Mouse (Mus musculus) embryonic facial prominence, embryonic 14.5 days (tissue): ENCODE results near the gene Ramp3. TPM values are rescaled to one million over a fixed set of nuclear protein-coding genes. Genes with fewer than 3 reads are reported as not detected.

ENCODE experiments used
- ATAC-seq: fragments of 200-750 bp; cut with Nextera tagmentation; 2 replicates; pipeline ENCODE4 v1.8.0; 2017; ENCODE audit warnings: low read depth, moderate number of reproducible peaks, moderate TSS enrichment
- DNase-seq: peaks from one replicate; pipeline ENCODE4 v3.0.0-alpha.2; 2015; ENCODE audit warnings: low spot score
- H3K27ac ChIP-seq: fragments of 300-500 bp; sonication (generic); replicated peaks from 2 replicates; pipeline ENCODE4 v1.5.1; 2014; ENCODE audit warnings: low read depth, mild to moderate bottlenecking, low read length, moderate library complexity
- H3K27me3 ChIP-seq: fragments of 300-500 bp; sonication (generic); replicated peaks from 2 replicates; pipeline ENCODE4 v1.6.1; 2014; ENCODE audit warnings: low read length; ENCODE audit not compliant: control insufficient read depth, insufficient read depth
- H3K36me3 ChIP-seq: fragments of 300-500 bp; sonication (generic); 2 replicates; pipeline ENCODE4 v1.6.1; 2014; ENCODE audit warnings: low read length, mixed read lengths; ENCODE audit not compliant: control insufficient read depth, insufficient read depth
- H3K4me1 ChIP-seq: fragments of 300-500 bp; sonication (generic); 2 replicates; pipeline ENCODE4 v1.6.1; 2014; ENCODE audit warnings: antibody characterized with exemption, low read length; ENCODE audit not compliant: control insufficient read depth, insufficient read depth
- H3K4me2 ChIP-seq: fragments of 300-500 bp; sonication (generic); 2 replicates; pipeline ENCODE4 v1.6.1; 2014; ENCODE audit warnings: low read depth, mild to moderate bottlenecking, low read length, moderate library complexity, mixed read lengths
- H3K4me3 ChIP-seq: fragments of 300-500 bp; sonication (generic); 2 replicates; pipeline ENCODE4 v1.5.1; 2014; ENCODE audit warnings: low read depth, mild to moderate bottlenecking, low read length
- H3K9ac ChIP-seq: fragments of 300-500 bp; sonication (generic); 2 replicates; pipeline ENCODE4 v1.6.1; 2014; ENCODE audit warnings: low read depth, mild to moderate bottlenecking, low read length, moderate library complexity, mixed read lengths
- H3K9me3 ChIP-seq: fragments of 300-500 bp; sonication (generic); 2 replicates; pipeline ENCODE4 v1.6.1; 2016; ENCODE audit warnings: low read length; ENCODE audit not compliant: control insufficient read depth
- WGBS: fragments of 180-500 bp; shearing (Covaris S2); extraction: QIAGEN DNeasy Blood & Tissue Kit; methylation state at CpG from one replicate; pipeline ENCODE4 v1.1.7; 2014; 5-methylcytosine and 5-hydroxymethylcytosine counted together
- polyA plus RNA-seq: library from polyadenylated mRNA; unstranded; fragments of >200 nt; fragmentation: Nextera tagmentation; extraction: Ambion mirVana; gene quantifications from 2 replicates; pipeline ENCODE4 v1.2.1, GENCODE M21; 2014

The Ramp3 gene
- polyA plus RNA-seq, 1 experiment from 2014 or later, result 12.2 TPM

- peak; percentile 93 for DNase-seq
- Histone ChIP-seq H3K4me2 (no peak overlapping the region), H3K27ac (no peak overlapping the region), H3K4me3 (no peak overlapping the region), H3K36me3 (no peaks in the 10 kb centered on the region), H3K4me1 (no peaks in the 10 kb centered on the region), H3K9me3 (no peaks in the 10 kb centered on the region), H3K27me3 (peaks cover 2% of the 10 kb centered on the region; the same call in 1 of the 2 replicates), H3K9ac (no peak overlapping the region)
- ATAC-seq, result peak; percentile 69
- 2% methylated on average over 2 of the region's 2 CpGs for WGBS
Measured at GRCm38 (mm10) chr11:6654903-6655302, 3.4 kb upstream of the Ramp3 start.

DNA sequence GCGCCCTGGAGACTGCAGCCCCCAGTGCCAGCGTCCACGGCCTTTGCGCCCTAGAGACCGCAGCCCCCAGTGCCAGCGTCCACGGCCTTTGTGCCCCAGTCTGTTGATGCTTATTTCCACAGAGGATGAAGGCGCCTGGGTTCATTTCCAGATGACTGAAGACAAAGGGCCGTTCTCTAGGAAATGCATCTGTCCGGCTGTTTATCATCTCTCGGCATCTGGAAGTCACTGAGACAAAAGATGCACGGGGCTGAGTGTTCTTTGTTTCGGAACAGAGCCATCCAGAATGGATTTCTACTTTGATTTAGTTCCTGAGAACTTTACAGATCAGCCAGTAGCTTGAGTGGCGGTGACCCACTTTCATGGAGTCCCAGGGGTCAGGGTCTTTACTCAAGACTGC lies 2.9 kb downstream of the Ramp3 start:
- Histone ChIP-seq H3K4me2 (no peak overlapping the region), H3K4me1 (no peaks in the 10 kb centered on the region), H3K9ac (no peak overlapping the region), H3K4me3 (no peak overlapping the region), H3K9me3 (no peaks in the 10 kb centered on the region), H3K36me3 (no peaks in the 10 kb centered on the region), H3K27ac (no peak overlapping the region), H3K27me3 (no peaks in the 10 kb centered on the region)
- ATAC-seq (no peak), DNase-seq (no peak)
- WGBS, result 71% methylated on average over 14 of the region's 14 CpGs

GRCm38 (mm10) chr11:6666634-6667033 lies 8.3 kb downstream of the Ramp3 start:
- Histone ChIP-seq H3K27me3 (no peaks in the 10 kb centered on the region), H3K9me3 (no peaks in the 10 kb centered on the region), H3K4me2 (no peak overlapping the region), H3K36me3 (no peaks in the 10 kb centered on the region), H3K4me1 (no peaks in the 10 kb centered on the region), H3K27ac (no peak overlapping the region), H3K4me3 (no peak overlapping the region), H3K9ac (no peak overlapping the region)
- DNase-seq (no peak), ATAC-seq (no peak)
- WGBS, result 75% methylated on average over 2 of the region's 2 CpGs

DNA sequence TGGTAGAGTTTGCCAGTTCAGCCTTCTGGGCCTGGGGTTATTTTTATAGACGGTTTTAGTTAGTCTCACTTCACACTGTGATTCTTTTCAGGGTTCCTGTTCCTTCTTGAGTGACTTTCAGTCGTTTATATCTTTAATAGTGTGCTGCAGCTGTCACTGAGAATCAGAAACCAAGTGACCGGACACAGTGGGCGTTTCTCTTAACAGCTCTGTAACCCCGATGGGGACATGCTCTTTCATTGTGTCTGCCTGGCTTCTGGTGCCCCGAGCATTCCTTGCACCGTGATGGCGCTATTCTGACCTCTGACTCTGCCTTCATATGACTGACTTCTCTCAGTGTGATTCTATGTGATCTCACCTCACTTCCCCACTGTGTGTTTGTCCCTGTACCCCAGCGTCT lies 10.7 kb downstream of the Ramp3 start:
- H3K4me3 ChIP-seq, result no peak overlapping the region
- no peak overlapping the region for H3K9ac ChIP-seq
- no peak overlapping the region for H3K4me2 ChIP-seq
- H3K9me3 ChIP-seq, result no peaks in the 10 kb centered on the region
- H3K36me3 ChIP-seq, result no peaks in the 10 kb centered on the region
- ATAC-seq (no peak), DNase-seq (no peak)
- H3K27me3 ChIP-seq, result no peaks in the 10 kb centered on the region
- no peak overlapping the region for H3K27ac ChIP-seq
- no peaks in the 10 kb centered on the region for H3K4me1 ChIP-seq
- WGBS, result 33% methylated on average over 9 of the region's 9 CpGs

GRCm38 (mm10) chr11:6670044-6670443 lies 11.7 kb downstream of the Ramp3 start:
- H3K27ac ChIP-seq, result no peak overlapping the region
- no peak overlapping the region for H3K4me2 ChIP-seq
- no peak overlapping the region for H3K4me3 ChIP-seq
- H3K9me3 ChIP-seq, result no peaks in the 10 kb centered on the region
- no peak for DNase-seq
- no peaks in the 10 kb centered on the region for H3K36me3 ChIP-seq
- no peak for ATAC-seq
- H3K27me3 ChIP-seq, result no peaks in the 10 kb centered on the region
- H3K4me1 ChIP-seq, result no peaks in the 10 kb centered on the region
- no peak overlapping the region for H3K9ac ChIP-seq
- 49% methylated on average over 2 of the region's 2 CpGs for WGBS

DNA sequence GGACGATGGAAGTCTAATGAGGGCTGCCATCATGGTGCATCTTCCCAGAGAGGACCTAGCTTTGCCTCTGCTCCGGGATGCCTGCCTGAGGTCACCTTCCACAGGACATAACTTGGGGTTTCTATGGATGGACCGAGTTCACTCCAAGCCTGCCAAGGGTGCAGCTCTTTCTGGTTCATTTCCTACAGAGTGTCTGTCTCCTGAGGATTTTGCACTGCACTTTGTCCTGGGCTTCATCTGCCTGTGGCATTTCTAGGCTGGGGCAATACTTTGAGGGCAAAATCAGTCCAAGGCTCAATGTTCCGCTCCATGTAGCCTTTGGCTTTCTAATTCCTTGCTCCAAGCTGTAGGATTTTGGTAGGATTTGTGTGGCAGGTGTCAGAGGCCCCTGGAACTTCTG lies 12.5 kb downstream of the Ramp3 start:
- no peaks in the 10 kb centered on the region for H3K4me1 ChIP-seq
- 87% methylated on average over 4 of the region's 4 CpGs for WGBS
- no peak overlapping the region for H3K4me3 ChIP-seq
- DNase-seq (no peak), ATAC-seq (no peak)
- H3K27me3 ChIP-seq, result no peaks in the 10 kb centered on the region
- no peaks in the 10 kb centered on the region for H3K36me3 ChIP-seq
- H3K27ac ChIP-seq, result no peak overlapping the region
- H3K4me2 ChIP-seq, result no peak overlapping the region
- H3K9ac ChIP-seq, result no peak overlapping the region
- H3K9me3 ChIP-seq, result no peaks in the 10 kb centered on the region

DNA sequence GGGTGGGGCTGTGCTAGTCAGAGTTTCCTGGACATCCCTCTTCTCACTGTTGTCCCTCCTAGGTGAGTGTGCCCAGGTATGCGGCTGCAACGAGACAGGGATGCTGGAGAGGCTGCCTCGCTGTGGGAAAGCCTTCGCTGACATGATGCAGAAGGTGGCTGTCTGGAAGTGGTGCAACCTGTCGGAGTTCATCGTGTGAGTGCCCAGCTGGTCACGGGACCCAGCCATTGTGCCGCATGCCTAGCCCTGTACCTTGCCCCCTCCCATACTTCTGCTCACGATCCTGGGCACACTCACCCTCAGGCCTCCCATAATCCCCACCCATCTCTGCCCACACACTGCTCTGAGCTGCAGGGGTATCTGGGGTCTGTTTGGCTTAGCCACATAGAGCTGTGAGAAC lies 16.4 kb downstream of the Ramp3 start:
- H3K9me3 ChIP-seq, result no peaks in the 10 kb centered on the region
- H3K4me2 ChIP-seq, result no peak overlapping the region
- WGBS, result 88% methylated on average over 9 of the region's 9 CpGs
- H3K27ac ChIP-seq, result no peak overlapping the region
- no peak overlapping the region for H3K9ac ChIP-seq
- H3K36me3 ChIP-seq, result no peaks in the 10 kb centered on the region
- no peak for ATAC-seq
- no peak overlapping the region for H3K4me3 ChIP-seq
- H3K27me3 ChIP-seq, result no peaks in the 10 kb centered on the region
- H3K4me1 ChIP-seq, result no peaks in the 10 kb centered on the region
- no peak for DNase-seq

DNA sequence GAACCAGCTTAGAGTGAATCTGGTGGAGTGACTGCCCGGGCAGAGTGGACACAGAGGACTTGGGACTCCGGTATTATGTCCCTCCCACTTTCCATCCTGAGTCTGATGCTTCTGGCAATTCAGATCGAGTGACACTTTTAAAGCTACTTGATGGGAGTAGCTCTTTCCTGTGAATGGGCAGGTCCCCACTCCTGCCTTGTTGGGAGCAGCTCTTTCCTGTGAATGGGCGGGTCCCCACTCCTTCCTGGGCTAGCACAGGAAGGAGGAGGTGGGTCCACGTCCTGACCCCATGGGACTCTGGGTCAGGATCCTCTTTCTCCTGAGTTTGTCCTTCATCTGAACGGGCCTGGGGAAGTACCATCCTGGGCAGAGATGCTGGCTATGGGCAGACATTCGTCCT lies 17.1 kb downstream of the Ramp3 start:
- Histone ChIP-seq H3K36me3 (no peaks in the 10 kb centered on the region), H3K27ac (no peak overlapping the region), H3K4me2 (no peak overlapping the region), H3K4me3 (no peak overlapping the region), H3K27me3 (no peaks in the 10 kb centered on the region), H3K9me3 (no peaks in the 10 kb centered on the region), H3K9ac (no peak overlapping the region), H3K4me1 (no peaks in the 10 kb centered on the region)
- ATAC-seq (no peak), DNase-seq (no peak)
- 56% methylated on average over 7 of the region's 7 CpGs for WGBS

DNA sequence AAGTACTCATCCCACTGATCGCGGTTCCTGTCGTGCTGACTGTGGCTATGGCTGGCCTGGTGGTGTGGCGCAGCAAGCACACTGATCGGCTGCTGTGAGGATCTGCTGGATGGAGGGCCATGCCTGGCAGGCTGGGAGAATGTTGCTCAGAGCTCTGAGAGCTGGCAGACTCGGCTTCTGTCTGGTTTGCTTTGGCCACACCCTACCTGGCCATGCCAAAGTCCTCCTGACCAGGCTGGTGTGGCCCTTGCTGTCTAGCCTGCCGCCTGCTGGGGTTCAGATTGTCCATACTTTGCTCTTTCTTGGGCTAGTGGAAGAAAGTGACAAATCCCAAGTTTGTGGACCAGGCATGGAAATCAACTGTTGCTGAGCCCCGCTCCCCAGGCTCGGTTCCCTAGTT lies 18.3 kb downstream of the Ramp3 start:
- no peak overlapping the region for H3K27ac ChIP-seq
- no peak overlapping the region for H3K9ac ChIP-seq
- 83% methylated on average over 9 of the region's 9 CpGs for WGBS
- no peaks in the 10 kb centered on the region for H3K9me3 ChIP-seq
- H3K4me3 ChIP-seq, result no peak overlapping the region
- H3K27me3 ChIP-seq, result no peaks in the 10 kb centered on the region
- ATAC-seq (no peak), DNase-seq (no peak)
- no peaks in the 10 kb centered on the region for H3K36me3 ChIP-seq
- no peak overlapping the region for H3K4me2 ChIP-seq
- no peaks in the 10 kb centered on the region for H3K4me1 ChIP-seq
